Mouse (Mus musculus) midbrain, embryonic 14.5 days (tissue): ENCODE measurements around the gene Chst14. TPM values are rescaled to one million over a fixed set of nuclear protein-coding genes. Genes with fewer than 3 reads are reported as not detected.
A peak's percentile ranks its signal among the peaks of the same experiment; 100 is the strongest.

Experiments used
- ATAC-seq: fragments of 200-750 bp; cut with Nextera tagmentation; 2 replicates; pipeline ENCODE4 v1.8.0; 2017; ENCODE audit warnings: moderate number of reproducible peaks, moderate library complexity; ENCODE audit not compliant: low FRiP score, low TSS enrichment
- DNase-seq: peaks from one replicate; pipeline ENCODE4 v3.0.0-alpha.2; 2015
- H3K27ac ChIP-seq: fragments of 300-500 bp; sonication (generic); replicated peaks from 2 replicates; pipeline ENCODE4 v1.5.1; 2014; ENCODE audit warnings: mild to moderate bottlenecking, low read depth, low read length, moderate library complexity
- H3K27me3 ChIP-seq: fragments of 300-500 bp; sonication (generic); 2 replicates; pipeline ENCODE4 v1.6.1; 2014; ENCODE audit warnings: low read length, control low read depth, mixed read lengths; ENCODE audit not compliant: control insufficient read depth, insufficient read depth
- H3K36me3 ChIP-seq: fragments of 300-500 bp; sonication (generic); 2 replicates; pipeline ENCODE4 v1.6.1; 2014; ENCODE audit warnings: low read length, control low read depth; ENCODE audit not compliant: control insufficient read depth, insufficient read depth
- H3K4me1 ChIP-seq: fragments of 300-500 bp; sonication (generic); 2 replicates; pipeline ENCODE4 v1.6.1; 2014; ENCODE audit warnings: mild to moderate bottlenecking, antibody characterized with exemption, low read length, control low read depth; ENCODE audit not compliant: control insufficient read depth, insufficient read depth
- H3K4me2 ChIP-seq: fragments of 300-500 bp; sonication (generic); 2 replicates; pipeline ENCODE4 v1.6.1; 2014; ENCODE audit warnings: mild to moderate bottlenecking, low read length, moderate library complexity
- H3K4me3 ChIP-seq: fragments of 300-500 bp; sonication (generic); replicated peaks from 2 replicates; pipeline ENCODE4 v1.5.1; 2014; ENCODE audit warnings: low read depth, low read length
- H3K9ac ChIP-seq: fragments of 300-500 bp; sonication (generic); replicated peaks from 2 replicates; pipeline ENCODE4 v1.6.1; 2014; ENCODE audit warnings: mild to moderate bottlenecking, low read length, moderate library complexity
- H3K9me3 ChIP-seq: fragments of 300-500 bp; sonication (generic); 2 replicates; pipeline ENCODE4 v1.6.1; 2016; ENCODE audit warnings: low read length, control low read depth, mixed read lengths; ENCODE audit not compliant: control insufficient read depth
- WGBS: fragments of 180-500 bp; shearing (Covaris S2); extraction: QIAGEN DNeasy Blood & Tissue Kit; methylation state at CpG from one replicate; pipeline ENCODE4 v1.1.7; 2014; 5-methylcytosine and 5-hydroxymethylcytosine counted together
- polyA plus RNA-seq: library from polyadenylated mRNA; unstranded; fragments of >200 nt; fragmentation: Nextera tagmentation; extraction: Ambion mirVana; gene quantifications from 2 replicates; pipeline ENCODE4 v1.2.1, GENCODE M21; 2014

Gene Chst14
- polyA plus RNA-seq, 1 experiment from 2014 or later, result 7.1 TPM

DNA sequence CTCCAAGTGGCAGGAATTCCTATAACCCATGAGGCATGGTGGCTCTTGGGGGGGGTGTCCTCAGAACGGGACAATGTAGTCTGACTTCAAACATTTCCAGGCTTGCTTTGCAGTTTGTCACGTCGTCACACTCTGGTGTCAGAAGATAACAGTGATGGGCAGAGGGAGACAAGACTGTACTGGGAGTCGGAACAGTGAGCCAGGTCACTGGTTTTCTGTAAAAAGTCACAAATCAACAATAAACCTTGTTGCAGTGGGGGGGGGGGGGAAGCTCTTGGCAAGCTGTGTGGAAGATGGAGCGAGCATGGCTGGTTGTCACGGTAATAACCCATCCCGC is 37.3 kb downstream of the Chst14 start:
- ATAC-seq (no peak), DNase-seq (no peak)
- Histone ChIP-seq H3K4me3 (no peak overlapping the region), H3K27ac (no peak overlapping the region), H3K4me2 (no peak overlapping the region), H3K4me1 (no peaks in the 10 kb centered on the region), H3K36me3 (no peaks in the 10 kb centered on the region), H3K9ac (no peak overlapping the region), H3K27me3 (no peaks in the 10 kb centered on the region), H3K9me3 (no peaks in the 10 kb centered on the region)
- 62% methylated on average over 7 of the region's 7 CpGs for WGBS

GRCm38 (mm10) chr2:118969585-118970147 is 43.4 kb downstream of the Chst14 start:
- Histone ChIP-seq H3K9ac (no peak overlapping the region), H3K36me3 (no peaks in the 10 kb centered on the region), H3K4me3 (no peak overlapping the region), H3K4me2 (no peak overlapping the region), H3K9me3 (no peaks in the 10 kb centered on the region), H3K27ac (no peak overlapping the region), H3K27me3 (peaks cover 15% of the 10 kb centered on the region), H3K4me1 (no peaks in the 10 kb centered on the region)
- ATAC-seq, result no peak
- WGBS, result 89% methylated on average over 11 of the region's 11 CpGs
- DNase-seq, result no peak

GRCm38 (mm10) chr2:118972048-118972447 is 45.8 kb downstream of the Chst14 start:
- H3K4me1 ChIP-seq, result peaks cover 6% of the 10 kb centered on the region
- no peaks in the 10 kb centered on the region for H3K36me3 ChIP-seq
- peaks cover 31% of the 10 kb centered on the region for H3K27me3 ChIP-seq
- H3K27ac ChIP-seq, result no peak overlapping the region
- H3K9me3 ChIP-seq, result no peaks in the 10 kb centered on the region
- H3K4me3 ChIP-seq, result peak overlapping the region; percentile 33; the same call in 1 of the 2 replicates
- H3K9ac ChIP-seq, result no peak overlapping the region
- 78% methylated on average over 5 of the region's 5 CpGs for WGBS
- peak overlapping the region; percentile 68 for H3K4me2 ChIP-seq
- DNase-seq (no peak), ATAC-seq (no peak)

GRCm38 (mm10) chr2:118972687-118973376 is 46.5 kb downstream of the Chst14 start:
- 1% methylated on average over 33 of the region's 33 CpGs for WGBS
- Histone ChIP-seq H3K27ac (no peak overlapping the region), H3K36me3 (no peaks in the 10 kb centered on the region), H3K4me1 (peaks cover 6% of the 10 kb centered on the region), H3K9ac (peak overlapping the region; percentile 48; the same call in 1 of the 2 replicates), H3K4me2 (peak overlapping the region; percentile 68), H3K4me3 (peak overlapping the region; percentile 33), H3K27me3 (peaks cover 39% of the 10 kb centered on the region), H3K9me3 (no peaks in the 10 kb centered on the region)
- ATAC-seq (peak; percentile 69), DNase-seq (peak; percentile 93)

- WGBS, result 4% methylated on average over 15 of the region's 15 CpGs
- H3K27ac ChIP-seq, result no peak overlapping the region
- peaks cover 42% of the 10 kb centered on the region for H3K27me3 ChIP-seq
- H3K9me3 ChIP-seq, result no peaks in the 10 kb centered on the region
- 0 out of 2 replicates have a peak, but pooled peaks have one; percentile 19 for ATAC-seq
- H3K36me3 ChIP-seq, result no peaks in the 10 kb centered on the region
- H3K9ac ChIP-seq, result peak overlapping the region; percentile 73
- peak overlapping the region; percentile 57 for H3K4me3 ChIP-seq
- H3K4me1 ChIP-seq, result peaks cover 6% of the 10 kb centered on the region
- H3K4me2 ChIP-seq, result peak overlapping the region; percentile 87
- peak; percentile 51 for DNase-seq
These were observed 49.6 kb downstream of the Chst14 start for GRCm38 (mm10) chr2:118975855-118976254.

DNA sequence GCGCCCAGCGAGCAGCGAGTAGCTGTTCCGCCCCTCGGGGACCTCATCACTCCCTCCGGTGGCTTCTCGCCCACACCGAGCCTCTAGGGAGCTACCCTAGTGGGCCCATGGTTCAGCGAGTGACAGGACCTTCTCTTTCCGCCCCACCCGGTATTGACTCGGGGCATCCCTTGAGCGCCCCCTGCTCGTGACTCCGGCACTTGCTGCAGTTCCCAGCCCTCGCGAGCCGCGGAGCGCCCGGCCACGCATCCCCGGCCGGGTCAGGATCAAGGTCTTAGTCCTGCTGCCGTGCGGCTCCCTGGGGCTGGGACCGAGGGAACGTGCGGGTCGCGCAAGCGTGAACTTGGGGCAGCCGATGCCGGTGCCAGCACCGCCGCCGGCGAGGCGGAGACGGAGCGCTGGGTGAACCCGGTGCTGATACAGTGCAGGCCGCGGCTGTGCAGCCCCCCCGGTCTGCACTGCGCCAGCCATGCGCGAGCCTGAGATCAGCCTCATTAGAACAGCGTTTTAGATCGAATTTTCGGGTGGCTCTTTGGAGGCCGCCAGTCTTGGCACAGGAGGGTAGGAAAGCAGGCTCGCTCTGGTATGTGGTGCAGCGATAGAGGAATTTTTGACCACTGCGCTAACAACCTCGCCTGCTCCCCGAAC is 50.1 kb downstream of the Chst14 start:
- H3K9me3 ChIP-seq, result no peaks in the 10 kb centered on the region
- H3K27me3 ChIP-seq, result peaks cover 42% of the 10 kb centered on the region
- H3K36me3 ChIP-seq, result no peaks in the 10 kb centered on the region
- 2% methylated on average over 57 of the region's 57 CpGs for WGBS
- peaks cover 6% of the 10 kb centered on the region for H3K4me1 ChIP-seq
- peak overlapping the region; percentile 57 for H3K4me3 ChIP-seq
- H3K9ac ChIP-seq, result peak overlapping the region; percentile 73
- no peak overlapping the region for H3K27ac ChIP-seq
- DNase-seq, result peak; percentile 87
- ATAC-seq, result peak; percentile 78
- H3K4me2 ChIP-seq, result peak overlapping the region; percentile 87

- Histone ChIP-seq H3K9ac (peak overlapping the region; percentile 73; the same call in 1 of the 2 replicates), H3K27ac (no peak overlapping the region), H3K4me2 (peak overlapping the region; percentile 87), H3K27me3 (peaks cover 42% of the 10 kb centered on the region), H3K9me3 (no peaks in the 10 kb centered on the region), H3K4me1 (peaks cover 6% of the 10 kb centered on the region), H3K4me3 (peak overlapping the region; percentile 57), H3K36me3 (no peaks in the 10 kb centered on the region)
- 18% methylated on average over 5 of the region's 5 CpGs for WGBS
- DNase-seq (no peak), ATAC-seq (no peak)
These were observed 50.6 kb downstream of the Chst14 start for GRCm38 (mm10) chr2:118976941-118977340.

- Histone ChIP-seq H3K4me3 (no peak overlapping the region), H3K27ac (no peak overlapping the region), H3K9ac (no peak overlapping the region), H3K36me3 (no peaks in the 10 kb centered on the region), H3K4me1 (peaks cover 6% of the 10 kb centered on the region), H3K9me3 (no peaks in the 10 kb centered on the region), H3K27me3 (peaks cover 42% of the 10 kb centered on the region), H3K4me2 (no peak overlapping the region)
- 26% methylated on average over 6 of the region's 6 CpGs for WGBS
- ATAC-seq, result no peak
- peak; percentile 38 for DNase-seq
These were observed 51.8 kb downstream of the Chst14 start for GRCm38 (mm10) chr2:118978064-118978463.
